Mouse (Mus musculus) forebrain, embryonic 15.5 days (tissue): Measurements from ENCODE around the gene Wnk1. TPM values are rescaled to one million over a fixed set of nuclear protein-coding genes. Genes with fewer than 3 reads are reported as not detected.

Source experiments
- ATAC-seq: fragments of 200-750 bp; cut with Nextera tagmentation; replicated peaks from 2 replicates; pipeline ENCODE4 v1.8.0; 2017; ENCODE audit warnings: mild to moderate bottlenecking, moderate TSS enrichment, moderate library complexity
- H3K27ac ChIP-seq: fragments of 300-500 bp; sonication (generic); replicated peaks from 2 replicates; pipeline ENCODE4 v1.5.1; 2015; ENCODE audit warnings: mild to moderate bottlenecking, inconsistent platforms
- H3K27me3 ChIP-seq: fragments of 300-500 bp; sonication (generic); 2 replicates; pipeline ENCODE4 v1.6.1; 2015; ENCODE audit warnings: inconsistent platforms
- H3K36me3 ChIP-seq: fragments of 300-500 bp; sonication (generic); 2 replicates; pipeline ENCODE4 v1.6.1; 2015; ENCODE audit warnings: mild to moderate bottlenecking, inconsistent platforms
- H3K4me1 ChIP-seq: fragments of 300-500 bp; sonication (generic); 2 replicates; pipeline ENCODE4 v1.6.1; 2015; ENCODE audit warnings: inconsistent platforms
- H3K4me2 ChIP-seq: fragments of 300-500 bp; sonication (generic); replicated peaks from 2 replicates; pipeline ENCODE4 v1.6.1; 2015; ENCODE audit warnings: mild to moderate bottlenecking, inconsistent platforms
- H3K4me3 ChIP-seq: fragments of 300-500 bp; sonication (generic); 2 replicates; pipeline ENCODE4 v1.5.1; 2015; ENCODE audit warnings: mild to moderate bottlenecking, inconsistent platforms
- H3K9ac ChIP-seq: fragments of 300-500 bp; sonication (generic); replicated peaks from 2 replicates; pipeline ENCODE4 v1.6.1; 2015; ENCODE audit warnings: mild to moderate bottlenecking, inconsistent platforms
- H3K9me3 ChIP-seq: fragments of 300-500 bp; sonication (generic); 2 replicates; pipeline ENCODE4 v1.6.1; 2016; ENCODE audit warnings: inconsistent platforms
- WGBS: fragments of 180-500 bp; shearing (Covaris S2); methylation state at CpG from one replicate; pipeline ENCODE4 v1.1.7; 2015; ENCODE audit warnings: mixed read lengths; 5-methylcytosine and 5-hydroxymethylcytosine counted together
- polyA plus RNA-seq: library from polyadenylated mRNA; unstranded; fragments of >200 nt; fragmentation: Nextera tagmentation; extraction: Ambion mirVana; gene quantifications from 2 replicates; pipeline ENCODE4 v1.2.1, GENCODE M21; 2015

Wnk1 gene
- polyA plus RNA-seq, 1 experiment from 2014 or later, result 56.5 TPM

DNA sequence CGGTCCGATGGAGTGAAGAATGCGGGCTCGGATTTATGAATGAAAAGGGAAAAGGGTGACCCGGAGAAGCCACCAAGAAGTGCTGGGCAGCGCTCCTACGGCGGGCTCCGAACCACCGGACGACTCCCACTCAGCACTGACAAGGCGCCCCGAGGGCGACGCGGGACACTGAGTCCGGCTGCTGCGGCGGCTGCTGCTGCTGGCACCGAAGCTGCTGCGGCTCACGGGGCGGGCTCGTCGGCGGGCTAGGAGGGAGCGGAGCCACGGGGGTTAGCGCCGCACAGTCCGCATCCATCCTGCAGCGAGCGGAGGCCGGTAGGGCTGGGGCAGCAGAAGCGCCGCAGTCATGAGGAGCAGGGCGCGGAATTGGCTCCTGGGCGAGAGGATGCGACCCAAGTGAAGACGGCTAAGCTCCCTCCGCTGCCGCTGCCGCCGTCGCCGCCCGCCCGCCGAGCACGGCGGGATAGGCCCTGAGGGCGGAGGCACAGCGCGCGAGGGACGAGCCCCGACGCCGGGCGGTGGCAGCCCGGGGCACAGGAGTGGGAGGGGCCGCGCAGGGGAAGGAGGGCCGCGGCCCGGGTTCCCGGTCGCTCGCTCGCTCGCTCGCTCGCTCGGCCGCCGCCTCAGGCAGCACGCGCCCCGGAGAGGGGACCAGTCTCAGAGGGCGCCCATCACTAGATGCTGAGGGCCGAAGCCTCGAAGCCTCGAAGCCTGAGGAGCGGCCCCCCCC lies 671 bp downstream of the Wnk1 start:
- Histone ChIP-seq H3K4me3 (peak overlapping the region; percentile 79), H3K27me3 (no peaks in the 10 kb centered on the region), H3K9ac (peak overlapping the region; percentile 69), H3K4me1 (peaks cover 35% of the 10 kb centered on the region), H3K27ac (peak overlapping the region; percentile 100), H3K4me2 (peak overlapping the region; percentile 78), H3K36me3 (no peaks in the 10 kb centered on the region), H3K9me3 (no peaks in the 10 kb centered on the region)
- WGBS, result under 1% methylated on average over 76 of the region's 85 CpGs
- ATAC-seq, result peak; percentile 24

DNA sequence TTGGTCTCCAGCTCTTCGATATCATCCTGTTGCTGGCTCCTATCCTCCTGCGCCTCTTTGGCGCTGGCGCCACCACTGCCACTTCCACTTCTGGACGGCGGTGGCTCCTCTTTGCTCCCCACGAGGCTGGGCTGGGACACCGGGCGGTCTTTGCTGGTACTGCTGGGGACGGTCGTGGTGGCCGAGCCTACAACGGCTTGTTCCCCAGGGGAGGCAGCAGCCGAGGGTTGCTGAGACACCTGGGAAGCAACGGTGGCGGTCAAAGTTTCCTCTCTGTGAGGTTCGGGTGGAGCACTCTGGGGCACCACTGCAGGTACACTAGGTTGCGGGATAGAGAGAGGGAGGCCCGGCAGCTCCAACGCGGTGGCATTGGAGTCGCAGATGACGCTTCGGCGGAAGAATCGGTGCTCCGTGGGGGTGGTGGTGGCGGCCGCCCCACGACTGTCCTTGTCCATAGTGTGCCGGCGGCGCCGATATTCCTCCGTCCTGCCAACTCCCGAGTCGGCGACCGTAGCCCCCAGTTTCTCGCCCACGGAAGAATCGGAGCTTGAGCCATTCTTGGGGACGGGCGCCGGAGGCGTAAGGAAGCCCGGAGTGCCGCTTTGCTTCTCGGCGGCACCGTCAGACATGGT lies 1.4 kb downstream of the Wnk1 start:
- H3K4me3 ChIP-seq, result peak overlapping the region; percentile 79
- peak overlapping the region; percentile 100 for H3K27ac ChIP-seq
- no peaks in the 10 kb centered on the region; the same call in 1 of the 2 replicates for H3K36me3 ChIP-seq
- WGBS, result under 1% methylated on average over 51 of the region's 51 CpGs
- H3K27me3 ChIP-seq, result no peaks in the 10 kb centered on the region
- H3K9ac ChIP-seq, result peak overlapping the region; percentile 69
- H3K4me1 ChIP-seq, result peaks cover 39% of the 10 kb centered on the region
- H3K4me2 ChIP-seq, result peak overlapping the region; percentile 78
- 0 out of 2 replicates have a peak, but pooled peaks have one; percentile 1 for ATAC-seq
- H3K9me3 ChIP-seq, result no peaks in the 10 kb centered on the region

DNA sequence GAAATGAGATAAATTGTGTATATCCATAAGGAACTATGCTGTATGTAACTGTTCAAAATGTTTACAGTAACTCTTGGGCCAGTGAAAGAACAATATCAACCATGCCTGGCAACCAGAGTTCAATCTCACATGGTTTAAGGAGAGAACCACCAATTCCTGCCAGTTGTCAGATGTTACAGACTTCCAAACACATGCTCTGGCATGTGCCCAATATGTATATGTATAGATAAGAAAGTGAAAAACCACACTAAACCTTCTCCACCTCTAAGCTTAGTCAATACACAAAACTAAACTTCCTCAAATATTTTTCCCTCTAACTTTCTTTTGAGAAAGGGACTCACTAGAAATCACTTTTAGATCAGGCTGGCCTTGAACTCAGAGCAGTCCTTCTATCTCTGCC lies 13.9 kb downstream of the Wnk1 start:
- 0 out of 2 replicates have a peak, but pooled peaks cover 6% of the 10 kb centered on the region for H3K4me1 ChIP-seq
- no peak overlapping the region for H3K27ac ChIP-seq
- no peaks in the 10 kb centered on the region for H3K9me3 ChIP-seq
- no peak overlapping the region for H3K4me2 ChIP-seq
- no peak for ATAC-seq
- no peaks in the 10 kb centered on the region for H3K27me3 ChIP-seq
- H3K9ac ChIP-seq, result no peak overlapping the region
- no peak overlapping the region for H3K4me3 ChIP-seq
- peaks cover 7% of the 10 kb centered on the region; the same call in 1 of the 2 replicates for H3K36me3 ChIP-seq

DNA sequence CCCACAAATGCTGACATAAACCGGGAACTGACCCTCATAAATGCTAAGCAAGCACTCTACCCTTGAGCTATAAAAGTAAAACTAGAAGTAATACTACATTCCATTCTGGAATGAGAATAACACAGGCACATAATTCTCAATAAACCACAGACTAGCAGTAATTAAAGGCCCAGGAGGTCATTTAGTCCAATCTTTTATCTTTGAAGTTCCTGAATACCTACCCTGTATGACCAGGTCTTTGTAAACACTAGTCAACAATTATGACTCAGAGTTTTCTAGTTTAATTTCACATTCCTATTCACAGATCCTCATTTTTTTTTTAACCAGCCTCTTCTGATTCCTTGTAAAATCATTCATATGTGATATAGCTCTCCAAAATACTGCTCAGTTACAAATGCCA lies 14.7 kb downstream of the Wnk1 start:
- no peak overlapping the region for H3K4me2 ChIP-seq
- H3K4me1 ChIP-seq, result 0 out of 2 replicates have a peak, but pooled peaks cover 6% of the 10 kb centered on the region
- no peak overlapping the region for H3K9ac ChIP-seq
- no peaks in the 10 kb centered on the region for H3K27me3 ChIP-seq
- H3K36me3 ChIP-seq, result peaks cover under 1% of the 10 kb centered on the region; the same call in 1 of the 2 replicates
- WGBS, result 76% methylated on average over 1 of the region's 1 CpGs
- ATAC-seq, result no peak
- no peaks in the 10 kb centered on the region for H3K9me3 ChIP-seq
- H3K4me3 ChIP-seq, result no peak overlapping the region
- no peak overlapping the region for H3K27ac ChIP-seq

DNA sequence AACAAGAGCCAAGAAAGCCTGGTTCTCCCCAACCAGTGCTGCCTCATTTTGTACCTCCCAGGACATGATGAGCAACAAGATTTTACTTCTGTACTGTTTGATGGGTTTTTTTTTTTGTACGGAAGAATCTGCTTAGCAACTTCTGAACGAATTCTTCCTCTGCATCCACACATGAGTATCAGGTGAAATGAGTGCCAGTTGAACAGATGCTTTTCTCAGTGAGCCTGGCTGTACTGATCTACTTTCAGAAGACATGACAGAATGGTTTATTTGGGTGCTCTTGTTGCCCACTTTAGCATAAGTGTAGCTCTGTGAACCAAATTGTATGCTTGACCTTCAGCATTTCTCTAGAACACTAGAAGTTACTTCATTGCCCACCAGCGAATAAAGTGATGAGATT lies 16.4 kb downstream of the Wnk1 start:
- H3K9ac ChIP-seq, result no peak overlapping the region
- no peak for ATAC-seq
- no peaks in the 10 kb centered on the region for H3K9me3 ChIP-seq
- H3K4me3 ChIP-seq, result no peak overlapping the region
- whole genome bisulfite sequencing, result 89% methylated on average over 3 of the region's 3 CpGs
- no peak overlapping the region for H3K27ac ChIP-seq
- H3K27me3 ChIP-seq, result no peaks in the 10 kb centered on the region
- H3K4me1 ChIP-seq, result 0 out of 2 replicates have a peak, but pooled peaks cover 6% of the 10 kb centered on the region
- no peak overlapping the region for H3K4me2 ChIP-seq
- no peaks in the 10 kb centered on the region for H3K36me3 ChIP-seq

DNA sequence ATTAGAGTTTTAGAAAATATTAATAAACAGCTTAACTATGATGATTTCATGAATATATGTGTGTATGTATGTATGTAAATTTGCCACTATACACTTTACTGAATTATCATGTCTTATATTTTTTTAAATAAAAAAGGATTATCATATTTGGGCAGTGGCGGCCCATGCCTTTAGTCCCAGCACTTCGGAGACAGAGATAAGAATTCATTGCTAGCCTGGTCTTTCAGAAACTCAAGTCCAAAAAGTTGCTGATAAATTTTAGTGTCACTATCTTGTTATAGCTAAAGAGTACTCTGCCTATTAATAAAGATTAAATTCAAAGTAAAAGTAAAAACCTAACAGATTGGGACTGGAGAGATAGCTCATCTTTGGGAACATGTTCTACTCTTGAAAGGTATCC lies 18.8 kb downstream of the Wnk1 start:
- no peak for ATAC-seq
- H3K9ac ChIP-seq, result no peak overlapping the region
- H3K27ac ChIP-seq, result no peak overlapping the region
- H3K4me1 ChIP-seq, result 0 out of 2 replicates have a peak, but pooled peaks cover 6% of the 10 kb centered on the region
- H3K4me2 ChIP-seq, result no peak overlapping the region
- no peak overlapping the region for H3K4me3 ChIP-seq
- no peaks in the 10 kb centered on the region for H3K36me3 ChIP-seq
- 95% methylated on average over 2 of the region's 2 CpGs for WGBS
- no peaks in the 10 kb centered on the region for H3K9me3 ChIP-seq
- H3K27me3 ChIP-seq, result no peaks in the 10 kb centered on the region

DNA sequence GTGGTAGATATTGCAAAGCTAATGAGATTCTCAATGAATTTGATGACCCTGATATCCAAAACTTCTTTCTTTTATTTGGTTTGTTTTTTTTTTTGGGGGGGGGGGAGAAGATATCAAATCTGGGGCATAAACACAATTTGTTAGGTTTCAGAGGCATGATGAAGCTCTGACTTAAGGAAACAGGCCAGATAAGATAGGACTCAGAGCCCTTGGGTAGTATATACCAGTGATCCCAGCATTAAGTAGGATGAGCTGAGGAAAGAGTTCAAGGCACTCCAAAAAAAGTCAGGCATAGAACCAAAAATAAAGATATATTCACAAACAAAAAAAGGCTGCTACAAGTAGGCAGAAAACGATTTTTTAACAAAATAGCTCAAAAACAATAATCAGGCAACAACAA lies 25.3 kb downstream of the Wnk1 start:
- ATAC-seq, result no peak

DNA sequence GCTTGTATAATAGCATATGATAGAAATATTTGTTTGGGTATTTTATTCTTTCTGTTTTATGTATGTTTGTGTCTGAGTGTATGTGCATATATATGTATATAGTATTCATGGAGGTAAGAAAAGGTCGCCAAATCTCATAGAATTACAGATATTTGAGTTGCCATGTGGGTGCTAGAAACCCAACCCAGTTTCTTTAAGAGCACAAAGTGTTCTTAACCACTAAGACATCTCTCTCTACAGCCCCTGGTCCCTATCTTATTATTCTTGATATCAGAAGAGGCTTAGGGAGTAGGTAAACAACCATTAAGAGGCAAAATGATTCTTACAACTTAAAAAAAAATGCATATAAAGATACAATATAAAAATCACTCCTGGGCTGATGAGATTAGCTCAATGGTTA lies 27.0 kb downstream of the Wnk1 start:
- no peak for ATAC-seq
- Histone ChIP-seq H3K36me3 (no peaks in the 10 kb centered on the region), H3K4me2 (no peak overlapping the region), H3K4me1 (no peaks in the 10 kb centered on the region), H3K9ac (no peak overlapping the region), H3K27ac (no peak overlapping the region), H3K9me3 (no peaks in the 10 kb centered on the region), H3K27me3 (no peaks in the 10 kb centered on the region), H3K4me3 (no peak overlapping the region)
- 86% methylated on average over 1 of the region's 1 CpGs for WGBS

More for the DNA sequence above, 25.3 kb downstream of the Wnk1 start:
- Histone ChIP-seq H3K27me3 (no peaks in the 10 kb centered on the region), H3K4me1 (no peaks in the 10 kb centered on the region), H3K4me3 (no peak overlapping the region), H3K36me3 (no peaks in the 10 kb centered on the region), H3K4me2 (no peak overlapping the region), H3K27ac (no peak overlapping the region), H3K9ac (no peak overlapping the region), H3K9me3 (no peaks in the 10 kb centered on the region)
- WGBS, result 76% methylated on average over 1 of the region's 1 CpGs

DNA sequence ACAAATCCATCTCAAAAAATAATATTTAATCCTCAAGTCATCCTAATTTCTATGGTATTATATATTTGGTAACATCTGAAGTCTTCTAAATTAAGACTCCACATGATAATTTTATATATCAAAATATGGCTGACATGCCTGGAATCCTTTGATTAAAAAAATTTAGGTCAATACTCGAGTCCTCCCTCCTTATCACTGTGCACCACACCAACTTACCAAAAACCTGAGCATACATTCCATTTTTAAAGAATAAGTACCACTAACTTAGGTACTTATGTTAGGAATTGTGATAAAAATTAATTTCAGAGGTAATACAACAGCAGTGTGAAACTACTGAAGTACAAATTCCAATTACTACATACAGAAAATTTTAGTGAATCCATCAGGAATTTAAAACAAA lies 27.5 kb downstream of the Wnk1 start:
- WGBS, result 85% methylated on average over 1 of the region's 1 CpGs
- no peaks in the 10 kb centered on the region for H3K36me3 ChIP-seq
- no peak for ATAC-seq

DNA sequence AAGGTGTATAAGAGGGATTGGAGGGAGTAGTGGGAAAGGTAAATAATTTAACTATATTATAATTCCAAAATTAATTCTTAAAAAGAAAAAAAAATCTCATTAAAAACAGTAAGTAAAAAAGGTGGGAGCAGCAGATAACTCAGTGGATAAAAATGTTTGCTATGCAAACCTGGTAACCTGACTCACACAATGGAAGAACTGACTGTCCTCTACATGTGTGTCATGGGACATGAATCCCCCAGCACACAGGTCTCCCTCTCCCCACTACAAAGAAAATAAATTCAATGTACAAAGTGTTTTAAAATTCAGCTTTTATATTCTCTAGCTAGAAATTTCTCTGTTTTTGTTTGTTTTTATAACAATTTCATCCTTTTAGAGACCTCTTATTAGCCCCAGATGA lies 27.9 kb downstream of the Wnk1 start:
- H3K36me3 ChIP-seq, result no peaks in the 10 kb centered on the region
- H3K9ac ChIP-seq, result no peak overlapping the region
- H3K9me3 ChIP-seq, result no peaks in the 10 kb centered on the region
- no peak overlapping the region for H3K27ac ChIP-seq
- H3K4me3 ChIP-seq, result no peak overlapping the region
- H3K4me1 ChIP-seq, result no peaks in the 10 kb centered on the region
- no peaks in the 10 kb centered on the region for H3K27me3 ChIP-seq
- no peak for ATAC-seq
- no peak overlapping the region for H3K4me2 ChIP-seq

More for the DNA sequence above, 27.5 kb downstream of the Wnk1 start:
- H3K4me3 ChIP-seq, result no peak overlapping the region
- H3K9ac ChIP-seq, result no peak overlapping the region
- H3K4me1 ChIP-seq, result no peaks in the 10 kb centered on the region
- H3K27me3 ChIP-seq, result no peaks in the 10 kb centered on the region
- H3K9me3 ChIP-seq, result no peaks in the 10 kb centered on the region
- H3K27ac ChIP-seq, result no peak overlapping the region
- no peak overlapping the region for H3K4me2 ChIP-seq

DNA sequence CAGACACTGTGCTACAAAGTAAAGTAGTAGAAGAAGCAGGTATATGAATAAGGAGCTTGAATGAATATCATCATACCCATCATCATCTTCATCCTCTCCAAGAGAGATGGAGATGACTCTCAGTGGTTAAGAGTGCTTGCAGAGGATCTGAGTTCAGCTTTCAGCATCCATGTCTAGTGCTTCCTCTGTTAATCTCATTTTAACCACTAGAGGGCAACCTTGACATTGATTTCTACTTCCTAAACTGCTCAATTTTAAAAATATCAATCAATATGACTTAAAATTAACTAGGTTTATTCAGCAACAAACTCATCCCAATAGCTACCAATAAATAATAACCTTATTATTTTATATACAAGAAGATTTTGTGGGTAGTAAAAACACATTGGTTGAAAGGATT lies 36.8 kb downstream of the Wnk1 start:
- H3K4me1 ChIP-seq, result no peaks in the 10 kb centered on the region
- no peak overlapping the region for H3K4me3 ChIP-seq
- peaks cover 3% of the 10 kb centered on the region; the same call in 1 of the 2 replicates for H3K36me3 ChIP-seq
- no peaks in the 10 kb centered on the region for H3K27me3 ChIP-seq
- no peak overlapping the region for H3K4me2 ChIP-seq
- no peak overlapping the region for H3K9ac ChIP-seq
- no peak overlapping the region for H3K27ac ChIP-seq
- ATAC-seq, result no peak
- H3K9me3 ChIP-seq, result no peaks in the 10 kb centered on the region

DNA sequence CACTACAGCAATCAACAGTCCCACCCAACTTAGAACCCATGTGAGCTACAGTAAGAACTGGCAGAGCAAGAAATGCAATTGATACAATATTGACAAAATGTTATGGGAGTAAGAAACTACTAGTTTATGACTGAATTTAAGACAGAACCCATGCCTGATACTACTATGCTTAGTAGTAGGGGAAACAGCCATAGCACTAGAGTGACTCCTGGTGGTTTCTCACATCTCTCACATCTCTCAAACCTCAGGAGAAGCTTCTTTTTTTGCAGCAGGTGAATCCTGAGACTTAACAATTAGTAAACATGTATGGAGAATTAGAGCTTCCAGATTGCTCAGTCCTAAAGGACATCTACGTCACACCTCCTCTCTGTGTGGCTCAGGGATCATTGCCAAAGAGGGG lies 42.0 kb downstream of the Wnk1 start:
- H3K9me3 ChIP-seq, result no peaks in the 10 kb centered on the region
- ATAC-seq, result no peak
- H3K36me3 ChIP-seq, result peaks cover 5% of the 10 kb centered on the region; the same call in 1 of the 2 replicates
- no peak overlapping the region for H3K4me3 ChIP-seq
- H3K4me1 ChIP-seq, result no peaks in the 10 kb centered on the region
- no peak overlapping the region for H3K4me2 ChIP-seq
- H3K27ac ChIP-seq, result no peak overlapping the region
- whole genome bisulfite sequencing, result 62% methylated on average over 1 of the region's 1 CpGs
- no peaks in the 10 kb centered on the region for H3K27me3 ChIP-seq
- no peak overlapping the region for H3K9ac ChIP-seq
